Mouse (Mus musculus): ENCODE results near the gene Cnksr1. TPM values are rescaled to one million over a fixed set of nuclear protein-coding genes. Genes with fewer than 3 reads are reported as not detected.

Gene Cnksr1
- polyA plus RNA-seq, 1 experiment: 0.35 TPM

DNA sequence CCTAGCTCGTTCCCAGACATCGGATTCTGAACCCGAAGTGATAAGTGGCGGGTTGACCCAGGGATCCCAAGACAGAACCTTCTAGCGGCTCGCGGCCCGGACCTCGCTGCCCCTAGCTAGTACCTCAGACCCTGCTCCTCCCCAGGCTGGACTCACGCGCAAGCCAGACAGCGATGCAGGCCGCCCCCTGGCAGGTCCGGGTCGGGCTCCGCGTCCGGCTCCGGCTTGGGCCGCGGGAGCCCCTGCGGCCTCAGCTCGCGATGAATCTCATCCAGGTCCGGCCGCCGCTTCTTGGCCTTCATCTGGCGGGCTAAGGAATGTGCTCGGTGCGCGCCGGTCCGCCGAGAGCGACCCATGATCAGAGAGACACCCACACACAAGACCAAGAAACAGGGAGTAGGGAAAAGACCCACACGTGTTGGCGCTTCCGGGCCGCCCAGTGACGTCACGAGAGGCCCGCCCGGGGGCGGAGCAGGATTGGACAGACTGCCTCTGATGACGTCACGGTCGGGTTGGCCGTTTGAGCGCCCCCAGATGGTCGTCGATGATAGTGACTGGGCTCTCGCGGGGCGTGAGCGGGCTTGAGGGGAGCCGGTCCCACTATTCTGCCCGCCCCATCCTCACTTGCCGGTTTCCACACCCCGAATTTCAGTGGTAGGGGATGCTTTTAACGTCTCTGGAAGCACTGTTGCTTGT lies 7.1 kb upstream of the Cnksr1 start, which contains the start of gene Zfp593:
Zfp593 (minus strand) TSS at position 445 of the 696 bp plus-strand sequence.
- H3K4me1 ChIP-seq (ENCODE audit: control insufficient read depth, insufficient read depth, low read length): 0 out of 2 replicates have a peak, but pooled peaks cover 1% of the 10 kb centered on the region
- TF ChIP-seq POLR2A (IDR thresholded peaks at IDR 0.05; ENCODE audit: extremely low read depth, insufficient read depth, low read length): peak; percentile 47; the same call in 1 of the 2 replicates
- TF ChIP-seq CTCF (IDR thresholded peaks at IDR 0.05; ENCODE audit: extremely low read depth, insufficient read depth, low read length): peak; percentile 69
- no peak within 1 kb of the TSS for H3K27ac ChIP-seq (ENCODE audit: insufficient read depth, low read length)
- peak within 1 kb of the TSS; percentile 68 for H3K4me3 ChIP-seq (ENCODE audit: insufficient read depth, low read length)

DNA sequence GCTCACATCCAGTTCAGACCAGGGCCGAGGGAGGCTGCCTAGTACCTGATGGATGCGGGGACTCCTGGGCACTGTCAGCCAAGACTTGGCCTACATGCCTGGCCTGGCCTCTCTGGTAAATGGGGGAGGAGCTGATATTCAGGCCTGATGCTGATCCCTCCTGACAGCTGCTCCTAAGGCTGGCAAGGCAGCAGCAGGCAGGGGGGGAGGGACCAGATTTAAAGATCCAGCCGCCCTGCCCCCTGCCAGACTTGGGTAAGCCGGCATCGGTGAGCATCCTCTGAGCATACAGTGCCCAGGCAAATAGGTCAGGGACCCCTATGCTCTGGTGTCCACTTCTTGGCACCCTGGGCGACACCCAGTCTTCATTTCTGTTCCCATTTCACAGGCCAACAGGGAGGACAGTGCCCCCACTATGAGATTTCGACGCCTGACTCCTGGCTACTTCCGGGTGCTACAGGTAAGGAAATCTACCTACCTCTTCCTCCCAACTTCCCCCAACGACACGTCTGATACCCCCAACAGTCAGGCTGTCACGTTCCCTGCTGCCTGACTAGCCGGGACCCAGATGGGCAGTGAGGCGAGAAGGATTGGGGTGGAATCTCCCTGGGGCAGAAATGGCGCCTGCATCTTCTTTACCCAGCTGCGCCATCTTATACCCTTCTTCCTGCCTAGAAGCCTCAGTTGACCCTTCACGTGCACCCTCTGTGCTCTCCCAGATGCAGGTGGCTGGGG lies 5.5 kb upstream of the Cnksr1 start, which contains the start of gene E130218I03Rik:
E130218I03Rik (plus strand) TSS at position 147 of the 735 bp plus-strand sequence.
- Histone ChIP-seq H3K27ac (ENCODE audit: insufficient read depth, low read length) (no peak within 1 kb of the TSS), H3K4me3 (ENCODE audit: insufficient read depth, low read length) (peak within 1 kb of the TSS; percentile 68; the same call in 1 of the 2 replicates), H3K4me1 (ENCODE audit: control insufficient read depth, insufficient read depth, low read length) (peaks cover 4% of the 10 kb centered on the region; the same call in 1 of the 2 replicates)
- no peak for TF ChIP-seq CTCF (IDR thresholded peaks at IDR 0.05; ENCODE audit: extremely low read depth, insufficient read depth, low read length)
- no peak for TF ChIP-seq POLR2A (IDR thresholded peaks at IDR 0.05; ENCODE audit: extremely low read depth, insufficient read depth, low read length)

DNA sequence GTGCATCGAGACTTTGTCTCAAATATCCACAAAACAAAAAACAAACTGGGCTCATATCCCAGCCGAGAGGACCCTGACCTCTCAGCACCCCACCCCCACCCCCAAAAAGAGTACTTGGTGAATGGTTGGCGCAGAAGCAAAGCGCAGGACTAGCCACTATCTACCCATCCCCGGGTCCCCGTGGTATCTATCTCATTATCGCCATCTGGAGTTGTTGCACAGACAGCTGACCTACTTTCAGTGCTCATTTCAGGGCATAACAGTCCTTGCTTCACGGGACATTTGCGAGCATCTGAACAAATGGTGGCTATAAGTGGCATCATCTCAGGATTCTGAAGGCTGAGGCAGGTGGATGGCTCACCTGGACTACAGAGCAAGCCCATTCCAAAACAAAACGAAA lies 487 bp upstream of the Cnksr1 start:
- Histone ChIP-seq H3K4me1 (ENCODE audit: control insufficient read depth, insufficient read depth, low read length) (peaks cover 3% of the 10 kb centered on the region; the same call in 1 of the 2 replicates), H3K27ac (ENCODE audit: insufficient read depth, low read length) (no peak overlapping the region), H3K4me3 (ENCODE audit: insufficient read depth, low read length) (no peak overlapping the region)
- TF ChIP-seq POLR2A (IDR thresholded peaks at IDR 0.05; ENCODE audit: extremely low read depth, insufficient read depth, low read length) (no peak), CTCF (IDR thresholded peaks at IDR 0.05; ENCODE audit: extremely low read depth, insufficient read depth, low read length) (no peak)

DNA sequence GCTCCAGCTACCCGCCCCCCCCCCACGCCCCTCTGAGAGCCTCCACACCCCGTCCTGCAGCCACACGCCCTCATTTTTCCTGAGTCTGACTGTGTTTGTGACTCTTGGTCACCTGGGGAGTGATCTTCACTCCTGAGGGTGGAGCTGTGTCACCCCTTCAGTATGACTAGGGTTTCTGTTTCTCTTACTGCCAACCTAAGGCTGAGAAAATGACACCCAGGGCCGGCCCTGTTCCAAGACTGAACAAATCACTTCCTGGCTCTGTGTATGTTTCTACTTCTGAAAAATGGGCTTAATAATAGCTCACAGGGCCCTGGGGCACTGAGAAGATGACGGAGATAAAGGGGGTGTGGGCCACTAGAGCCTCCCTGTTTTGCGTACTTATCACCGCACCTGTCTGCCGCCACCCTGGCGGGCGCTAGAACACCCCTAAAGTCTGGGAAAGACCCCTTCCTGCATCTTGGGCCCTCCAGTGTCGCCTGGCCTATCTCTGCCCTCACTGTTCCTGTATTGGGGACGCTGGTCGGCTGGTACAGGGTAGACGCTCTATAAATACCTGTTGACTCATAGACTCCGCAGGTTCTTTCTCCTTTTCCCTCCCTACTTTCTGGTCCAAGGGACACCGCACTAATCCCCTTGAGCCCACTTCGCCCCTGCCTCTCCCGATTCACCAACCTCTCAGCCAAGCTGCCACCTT lies 469 bp downstream of the Cnksr1 start:
- H3K4me3 ChIP-seq (ENCODE audit: insufficient read depth, low read length): no peak overlapping the region

DNA sequence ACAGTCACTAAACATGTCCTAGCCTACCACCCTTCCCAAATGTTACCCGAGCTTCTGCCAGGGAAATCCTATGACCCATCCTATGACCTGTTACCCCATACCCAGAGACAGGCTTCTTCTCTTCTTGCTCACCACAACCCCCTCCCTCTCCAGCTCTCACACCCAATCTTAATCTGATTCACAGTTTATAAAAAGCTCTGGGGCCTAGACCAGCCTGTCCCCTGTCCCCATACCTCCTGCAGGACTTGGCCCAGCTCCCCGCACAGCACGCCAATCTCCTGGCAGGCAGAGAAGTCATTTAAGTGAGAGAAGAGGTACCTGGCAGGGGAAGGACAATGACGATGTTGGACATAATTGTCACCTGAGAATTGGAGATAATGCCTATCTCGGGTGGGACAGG lies 3.3 kb downstream of the Cnksr1 start:
- Histone ChIP-seq H3K27ac (ENCODE audit: insufficient read depth, low read length) (no peak overlapping the region), H3K4me1 (ENCODE audit: control insufficient read depth, insufficient read depth, low read length) (peaks cover 3% of the 10 kb centered on the region; the same call in 1 of the 2 replicates), H3K4me3 (ENCODE audit: insufficient read depth, low read length) (no peak overlapping the region)
- no peak for TF ChIP-seq CTCF (IDR thresholded peaks at IDR 0.05; ENCODE audit: extremely low read depth, insufficient read depth, low read length)

More for the DNA sequence above, 469 bp downstream of the Cnksr1 start:
- Histone ChIP-seq H3K27ac (ENCODE audit: insufficient read depth, low read length) (no peak overlapping the region), H3K4me1 (ENCODE audit: control insufficient read depth, insufficient read depth, low read length) (peaks cover 3% of the 10 kb centered on the region; the same call in 1 of the 2 replicates)
- TF ChIP-seq POLR2A (IDR thresholded peaks at IDR 0.05; ENCODE audit: extremely low read depth, insufficient read depth, low read length) (no peak), CTCF (IDR thresholded peaks at IDR 0.05; ENCODE audit: extremely low read depth, insufficient read depth, low read length) (no peak)

DNA sequence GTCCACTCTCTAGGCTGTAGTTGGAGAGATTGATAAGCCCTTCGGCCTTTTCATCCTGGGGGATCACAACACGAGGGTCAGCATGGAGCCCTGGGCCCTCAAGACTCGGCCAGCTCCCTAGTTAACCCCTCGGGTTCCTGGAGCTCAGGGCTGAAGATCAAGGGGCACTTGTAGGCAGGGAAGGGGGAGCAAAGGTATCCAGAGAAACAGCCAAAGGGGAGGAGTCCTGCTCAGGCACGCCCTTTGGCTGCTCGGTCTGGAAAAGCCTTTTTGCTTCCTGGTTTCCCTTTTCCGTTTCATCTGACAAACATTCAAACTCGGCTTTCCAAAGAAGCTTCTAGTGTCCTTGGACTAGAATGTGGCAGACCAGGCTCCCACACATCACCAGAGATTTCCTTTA lies 7.8 kb downstream of the Cnksr1 start:
- TF ChIP-seq POLR2A (IDR thresholded peaks at IDR 0.05; ENCODE audit: extremely low read depth, insufficient read depth, low read length): no peak
- TF ChIP-seq CTCF (IDR thresholded peaks at IDR 0.05; ENCODE audit: extremely low read depth, insufficient read depth, low read length): no peak
- no peak overlapping the region for H3K27ac ChIP-seq (ENCODE audit: insufficient read depth, low read length)

DNA sequence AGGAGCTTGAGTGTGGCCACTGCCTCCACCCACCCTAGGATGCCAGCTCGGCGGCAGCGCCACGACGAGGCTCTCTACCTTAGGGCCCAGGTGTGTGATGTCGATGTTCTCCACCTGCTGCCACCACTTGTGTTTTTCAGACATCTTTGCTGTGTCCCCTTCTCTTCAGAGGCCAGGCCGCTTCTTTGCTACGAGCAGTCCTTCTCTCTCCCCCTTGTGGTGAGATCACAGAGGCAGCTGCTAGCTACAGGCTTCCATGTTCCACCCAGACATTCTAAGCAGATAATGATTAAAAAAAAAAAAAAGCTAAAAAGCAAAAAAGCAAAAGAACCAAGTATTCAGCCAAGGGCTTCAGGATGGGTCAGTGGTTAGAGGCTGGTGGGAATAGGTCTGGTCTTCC lies 11.0 kb downstream of the Cnksr1 start, which contains the start of gene Catsper4:
Catsper4 (minus strand) TSS at position 190 of the 400 bp plus-strand sequence.
- Histone ChIP-seq H3K4me1 (ENCODE audit: control insufficient read depth, insufficient read depth, low read length) (no peaks in the 10 kb centered on the region), H3K27ac (ENCODE audit: insufficient read depth, low read length) (no peak within 1 kb of the TSS), H3K4me3 (ENCODE audit: insufficient read depth, low read length) (no peak within 1 kb of the TSS)
- TF ChIP-seq CTCF (IDR thresholded peaks at IDR 0.05; ENCODE audit: extremely low read depth, insufficient read depth, low read length): peak; percentile 21; the same call in 1 of the 2 replicates
- no peak for TF ChIP-seq POLR2A (IDR thresholded peaks at IDR 0.05; ENCODE audit: extremely low read depth, insufficient read depth, low read length)

More for the DNA sequence above, 7.8 kb downstream of the Cnksr1 start:
- Histone ChIP-seq H3K4me1 (ENCODE audit: control insufficient read depth, insufficient read depth, low read length) (no peaks in the 10 kb centered on the region), H3K4me3 (ENCODE audit: insufficient read depth, low read length) (no peak overlapping the region)

DNA sequence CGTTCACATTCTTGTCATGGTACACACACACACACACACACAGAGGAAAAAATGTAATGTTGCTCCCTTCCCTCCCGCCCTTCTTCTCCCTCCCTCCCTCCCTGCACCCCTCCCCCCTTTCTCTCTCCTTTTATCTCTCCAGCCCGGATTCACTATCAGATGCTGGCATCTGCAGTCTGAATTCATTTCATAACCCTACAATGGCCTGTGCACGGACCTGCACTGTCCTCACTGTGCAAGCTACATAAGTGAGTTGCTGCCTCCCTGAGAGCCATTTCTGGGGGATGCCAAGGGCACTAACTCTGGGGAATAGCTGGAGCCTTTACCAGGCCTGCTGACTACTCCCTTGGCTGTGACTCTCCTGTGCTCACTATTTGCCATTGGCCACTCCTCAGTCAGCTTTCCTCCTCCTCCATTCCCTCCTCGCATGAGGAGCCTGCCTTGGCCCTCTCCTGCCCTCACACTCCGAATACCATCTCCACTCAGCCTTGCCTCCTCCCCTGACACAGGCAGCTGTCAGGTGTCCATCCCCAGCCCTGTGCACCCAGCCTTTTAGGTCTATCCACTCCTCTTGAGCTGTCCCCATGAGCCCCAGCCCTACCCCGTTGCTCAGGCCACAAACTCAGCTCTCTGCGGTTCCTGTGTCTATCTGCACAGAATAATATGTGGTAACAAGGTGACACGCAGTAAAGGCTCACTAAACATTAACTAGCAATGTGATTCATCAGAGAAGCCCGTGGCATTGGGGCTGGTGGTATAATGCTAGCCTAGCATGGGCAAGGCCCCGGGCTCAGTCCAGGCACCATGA lies 15.2 kb downstream of the Cnksr1 start:
- no peak for TF ChIP-seq POLR2A (IDR thresholded peaks at IDR 0.05; ENCODE audit: extremely low read depth, insufficient read depth, low read length)
- no peak for TF ChIP-seq CTCF (IDR thresholded peaks at IDR 0.05; ENCODE audit: extremely low read depth, insufficient read depth, low read length)
- H3K4me1 ChIP-seq (ENCODE audit: control insufficient read depth, insufficient read depth, low read length): no peaks in the 10 kb centered on the region
- H3K27ac ChIP-seq (ENCODE audit: insufficient read depth, low read length): no peak overlapping the region
- H3K4me3 ChIP-seq (ENCODE audit: insufficient read depth, low read length): no peak overlapping the region

Data from cortical plate, adult 2 months (tissue).